Mouse (Mus musculus) intestine, embryonic 16.5 days (tissue): ENCODE measurements at regions not wholly inside any gene's neighbourhood (a gene's known extent, or its start where the extent isn't known, plus 50 kb on each side); places are given as distances from the start of the nearest gene placed in this dataset.
A peak's percentile ranks its signal among the peaks of the same experiment; 100 is the strongest.

ENCODE experiments used
- ATAC-seq: fragments of 200-750 bp; cut with Nextera tagmentation; 2 replicates; pipeline ENCODE4 v1.8.0; 2017; ENCODE audit warnings: moderate TSS enrichment, moderate library complexity
- H3K27ac ChIP-seq: fragments of 300-500 bp; sonication (generic); 2 replicates; pipeline ENCODE4 v1.5.1; 2014; ENCODE audit warnings: mild to moderate bottlenecking, low read length
- H3K27me3 ChIP-seq: fragments of 300-500 bp; sonication (generic); replicated peaks from 2 replicates; pipeline ENCODE4 v1.6.1; 2014; ENCODE audit warnings: low read length, control low read depth, mixed read lengths; ENCODE audit not compliant: control insufficient read depth, insufficient read depth
- H3K36me3 ChIP-seq: fragments of 300-500 bp; sonication (generic); 2 replicates; pipeline ENCODE4 v1.6.1; 2014; ENCODE audit warnings: low read length, control low read depth; ENCODE audit not compliant: control insufficient read depth, insufficient read depth
- H3K4me1 ChIP-seq: fragments of 300-500 bp; sonication (generic); 2 replicates; pipeline ENCODE4 v1.6.1; 2014; ENCODE audit warnings: low read length, control low read depth, mixed read lengths; ENCODE audit not compliant: control insufficient read depth, insufficient read depth
- H3K4me2 ChIP-seq: fragments of 300-500 bp; sonication (generic); 2 replicates; pipeline ENCODE4 v1.6.1; 2014; ENCODE audit warnings: low read depth, low read length, control low read depth
- H3K4me3 ChIP-seq: fragments of 300-500 bp; sonication (generic); 2 replicates; pipeline ENCODE4 v1.5.1; 2014; ENCODE audit warnings: mild to moderate bottlenecking, low read length
- H3K9ac ChIP-seq: fragments of 300-500 bp; sonication (generic); 2 replicates; pipeline ENCODE4 v1.6.1; 2014; ENCODE audit warnings: low read depth, low read length
- H3K9me3 ChIP-seq: fragments of 300-500 bp; sonication (generic); 2 replicates; pipeline ENCODE4 v1.6.1; 2016; ENCODE audit warnings: low read length, control low read depth; ENCODE audit not compliant: control insufficient read depth
- WGBS: fragments of 180-500 bp; shearing (Covaris S2); extraction: QIAGEN DNeasy Blood & Tissue Kit; methylation state at CpG from one replicate; pipeline ENCODE4 v1.1.7; 2014; 5-methylcytosine and 5-hydroxymethylcytosine counted together

DNA sequence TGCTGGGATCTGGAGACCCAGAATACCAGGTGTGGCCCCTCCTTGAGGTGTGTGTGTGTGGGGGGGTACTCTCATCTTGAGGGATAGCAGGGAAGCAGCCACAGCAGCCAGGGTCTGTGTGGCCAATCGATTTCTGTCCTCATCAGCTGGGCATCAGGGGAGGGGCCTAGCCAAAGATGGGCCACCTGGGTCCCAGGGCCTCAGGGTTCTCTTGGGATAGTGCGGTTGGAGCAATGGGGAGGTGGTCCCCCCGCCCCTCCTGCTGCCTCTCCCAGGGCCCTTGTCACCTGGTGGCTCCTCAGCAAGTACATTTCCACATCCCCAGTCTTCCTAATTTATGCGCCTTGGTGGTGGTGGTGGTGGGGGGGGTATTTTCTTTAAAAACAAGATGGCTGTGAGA lies 55.4 kb downstream of the Uncx start:
- no peak overlapping the region for H3K4me3 ChIP-seq
- peaks cover 51% of the 10 kb centered on the region for H3K27me3 ChIP-seq
- H3K9ac ChIP-seq, result 0 out of 2 replicates have a peak overlapping the region, but pooled peaks have one; percentile 37
- peaks cover 8% of the 10 kb centered on the region for H3K4me1 ChIP-seq
- WGBS, result 13% methylated on average over 4 of the region's 4 CpGs
- H3K36me3 ChIP-seq, result no peaks in the 10 kb centered on the region
- peak; percentile 21; the same call in 1 of the 2 replicates for ATAC-seq
- no peaks in the 10 kb centered on the region for H3K9me3 ChIP-seq
- H3K27ac ChIP-seq, result no peak overlapping the region
- H3K4me2 ChIP-seq, result peak overlapping the region; percentile 46

DNA sequence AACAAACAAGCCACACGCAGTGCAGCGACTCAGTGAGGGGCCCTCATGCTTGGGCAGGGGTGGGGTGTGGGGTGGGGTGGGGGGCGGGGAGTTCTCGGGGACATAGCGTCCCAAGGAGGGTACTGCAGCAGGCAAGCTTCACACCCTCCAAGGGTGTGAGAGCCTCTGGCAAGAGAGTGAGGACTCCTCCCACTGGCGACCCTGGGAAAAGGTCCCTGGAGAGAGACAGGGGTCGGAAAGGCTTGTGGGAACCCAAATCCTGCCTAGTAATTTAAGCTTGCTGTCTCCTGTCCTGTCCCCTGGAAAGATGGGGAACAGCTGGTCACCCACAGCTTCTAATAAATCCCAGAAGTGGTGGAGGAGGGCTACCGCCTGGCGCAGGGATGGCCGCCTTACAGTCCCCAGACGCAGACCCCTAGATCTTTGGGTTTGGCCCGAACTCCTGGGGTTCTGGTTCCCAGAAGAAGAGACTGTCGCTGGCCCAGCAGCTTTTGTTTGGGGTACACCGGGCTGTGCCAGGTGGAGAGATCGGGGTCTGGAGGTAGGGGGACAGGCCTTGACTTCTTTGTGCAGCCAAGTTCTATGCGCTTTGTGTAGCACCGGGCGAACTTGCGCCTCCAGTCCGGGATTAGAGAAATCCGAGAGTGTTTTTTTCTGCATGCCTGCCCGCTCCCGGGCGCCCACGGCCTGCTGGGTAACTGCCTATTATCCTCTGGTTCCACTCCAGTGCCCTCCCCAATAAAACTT lies 56.1 kb downstream of the Uncx start:
- H3K4me1 ChIP-seq, result peaks cover 8% of the 10 kb centered on the region
- peak overlapping the region; percentile 46 for H3K4me2 ChIP-seq
- ATAC-seq, result peak; percentile 72
- H3K9ac ChIP-seq, result peak overlapping the region; percentile 37; the same call in 1 of the 2 replicates
- peak overlapping the region; percentile 61 for H3K27ac ChIP-seq
- H3K9me3 ChIP-seq, result no peaks in the 10 kb centered on the region
- 2% methylated on average over 25 of the region's 25 CpGs for WGBS
- H3K4me3 ChIP-seq, result peak overlapping the region; percentile 31
- no peaks in the 10 kb centered on the region for H3K36me3 ChIP-seq
- H3K27me3 ChIP-seq, result peaks cover 48% of the 10 kb centered on the region

DNA sequence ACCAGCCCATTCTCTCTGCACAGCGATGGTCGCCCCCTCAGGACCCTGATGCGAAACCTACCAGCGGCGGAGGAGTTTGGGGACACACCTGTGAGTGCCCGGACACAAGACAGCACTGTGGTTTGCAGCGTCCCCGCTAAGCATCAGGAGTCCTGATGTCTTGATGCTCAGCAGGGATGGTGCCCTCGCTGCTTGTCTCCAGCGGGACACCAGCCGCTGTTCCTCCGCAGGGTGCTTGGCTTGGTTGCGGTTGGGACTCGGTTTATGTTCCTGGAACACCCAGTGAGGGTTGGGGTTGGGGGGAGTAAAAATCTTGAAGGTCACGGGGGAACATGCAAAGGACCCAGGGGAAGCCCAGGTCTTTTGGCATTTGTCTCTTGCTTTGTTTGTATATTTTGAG lies 56.9 kb downstream of the Uncx start:
- Histone ChIP-seq H3K4me2 (no peak overlapping the region), H3K4me1 (peaks cover 8% of the 10 kb centered on the region), H3K9me3 (no peaks in the 10 kb centered on the region), H3K27me3 (peaks cover 43% of the 10 kb centered on the region), H3K4me3 (no peak overlapping the region), H3K27ac (no peak overlapping the region), H3K36me3 (no peaks in the 10 kb centered on the region), H3K9ac (no peak overlapping the region)
- WGBS, result 5% methylated on average over 15 of the region's 15 CpGs
- ATAC-seq, result no peak

DNA sequence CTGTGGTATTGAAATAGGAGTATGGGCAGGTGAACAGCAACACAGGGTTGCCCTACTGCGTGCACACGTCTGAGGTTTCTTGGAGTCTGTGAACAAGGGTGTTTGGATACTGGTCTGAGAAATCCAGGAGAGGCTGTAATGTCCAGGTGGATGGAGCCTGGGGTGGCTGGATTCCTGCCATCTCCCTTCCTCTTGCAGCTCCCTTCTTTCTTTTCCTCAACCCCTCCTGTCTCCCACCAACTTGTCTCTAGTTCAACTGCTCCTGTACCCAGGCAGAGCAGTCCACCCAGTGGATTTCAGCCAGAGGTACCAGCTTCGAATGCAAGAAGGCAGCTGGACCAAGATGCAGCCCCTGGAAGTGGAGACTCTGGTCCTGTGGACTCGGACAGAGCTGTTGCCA lies 59.6 kb downstream of the Uncx start:
- ATAC-seq, result no peak
- Histone ChIP-seq H3K9ac (no peak overlapping the region), H3K27ac (no peak overlapping the region), H3K36me3 (no peaks in the 10 kb centered on the region), H3K4me3 (no peak overlapping the region), H3K4me1 (peaks cover 8% of the 10 kb centered on the region), H3K9me3 (no peaks in the 10 kb centered on the region), H3K4me2 (no peak overlapping the region), H3K27me3 (peaks cover 39% of the 10 kb centered on the region)
- WGBS, result 79% methylated on average over 4 of the region's 4 CpGs

DNA sequence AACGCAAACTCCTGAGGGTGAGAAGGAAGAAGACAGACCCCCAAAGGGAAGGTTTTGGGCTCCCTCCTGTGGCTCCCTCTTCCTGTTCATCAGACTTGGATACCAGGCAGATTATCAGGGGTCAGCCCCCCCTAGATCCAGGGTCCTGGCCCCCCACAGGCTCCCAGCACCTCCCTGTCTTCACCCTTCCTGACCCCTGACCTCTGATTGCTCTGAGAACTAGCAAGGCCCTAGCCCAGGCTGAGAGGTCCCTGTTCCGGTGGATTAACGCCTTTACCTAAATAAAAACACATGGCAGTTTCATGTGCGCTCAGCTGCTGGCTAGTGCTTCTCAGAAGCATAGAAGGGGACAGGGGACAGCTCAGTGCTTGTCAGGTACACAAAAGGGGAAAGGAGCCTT lies 60.2 kb downstream of the Uncx start:
- no peaks in the 10 kb centered on the region for H3K9me3 ChIP-seq
- no peaks in the 10 kb centered on the region for H3K36me3 ChIP-seq
- no peak for ATAC-seq
- H3K4me1 ChIP-seq, result peaks cover 8% of the 10 kb centered on the region
- no peak overlapping the region for H3K4me3 ChIP-seq
- 33% methylated on average over 4 of the region's 4 CpGs for WGBS
- H3K4me2 ChIP-seq, result no peak overlapping the region
- peaks cover 35% of the 10 kb centered on the region for H3K27me3 ChIP-seq
- no peak overlapping the region for H3K27ac ChIP-seq
- H3K9ac ChIP-seq, result no peak overlapping the region

DNA sequence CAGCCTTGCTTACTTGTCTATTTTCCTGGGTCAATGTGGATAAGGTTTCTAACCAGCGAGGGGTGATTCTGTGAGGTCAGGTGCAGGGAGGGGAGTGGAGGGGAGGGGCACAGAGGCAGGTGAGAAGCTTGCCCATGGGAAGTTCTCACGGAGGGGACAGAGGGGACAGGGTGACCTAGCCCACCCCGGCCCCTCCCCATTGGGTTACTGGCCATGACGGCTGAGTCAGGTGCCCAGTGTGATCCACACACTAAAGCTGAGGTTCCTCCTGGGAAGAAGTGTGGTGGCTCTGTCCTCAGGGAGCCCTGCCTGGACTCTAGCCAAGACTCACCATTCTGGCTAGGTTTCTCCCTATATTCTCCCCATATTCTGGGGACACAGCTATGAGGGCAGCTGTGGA lies 61.0 kb downstream of the Uncx start:
- Histone ChIP-seq H3K27me3 (peaks cover 27% of the 10 kb centered on the region), H3K27ac (no peak overlapping the region), H3K9ac (no peak overlapping the region), H3K4me3 (no peak overlapping the region), H3K4me2 (no peak overlapping the region), H3K4me1 (peaks cover 3% of the 10 kb centered on the region), H3K9me3 (no peaks in the 10 kb centered on the region), H3K36me3 (no peaks in the 10 kb centered on the region)
- no peak for ATAC-seq
- WGBS, result 47% methylated on average over 4 of the region's 4 CpGs

DNA sequence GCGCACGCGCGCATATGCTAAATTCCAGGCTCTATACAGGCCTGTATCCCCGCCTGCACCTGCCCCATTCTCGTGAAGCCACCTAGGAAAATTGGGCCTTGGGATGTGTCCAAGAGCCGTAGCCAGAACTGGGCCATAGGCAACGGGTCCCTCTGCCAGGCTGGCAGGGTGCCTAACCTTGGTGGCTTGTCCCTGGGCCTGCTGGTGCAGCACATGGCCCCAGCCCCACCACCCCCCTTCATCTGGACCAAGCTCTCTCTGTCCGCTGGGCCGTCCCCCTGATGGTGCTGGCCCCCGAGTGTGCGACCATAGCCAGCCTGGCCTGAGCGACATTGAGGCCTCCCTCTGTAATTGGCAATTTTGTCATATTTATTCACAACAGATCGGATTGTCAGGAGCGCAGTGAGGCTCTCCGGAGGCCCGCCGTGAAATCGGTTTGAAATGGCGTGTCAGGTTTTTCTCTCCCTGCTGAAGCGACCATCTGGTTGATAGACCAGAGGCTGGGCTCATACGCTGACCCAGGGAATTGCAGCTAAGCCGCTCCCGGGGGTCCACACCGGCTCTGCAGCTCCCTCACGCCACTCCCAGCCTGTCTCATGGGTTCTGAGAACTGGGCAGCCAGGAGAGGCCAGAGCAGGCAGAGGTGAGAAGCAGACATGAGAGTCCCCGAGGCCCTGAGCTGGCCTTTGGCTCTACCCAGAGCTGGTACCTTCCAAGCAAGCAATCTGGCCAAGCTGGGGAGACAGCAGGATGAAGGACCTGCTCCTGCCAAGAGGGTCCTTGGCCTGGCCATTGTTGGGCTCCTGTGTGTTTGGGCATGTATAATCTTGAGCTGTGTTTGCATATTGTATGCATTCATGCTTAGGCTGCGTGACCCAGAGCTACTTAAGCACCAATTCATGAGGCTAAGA lies 67.6 kb downstream of the Uncx start:
- 73% methylated on average over 28 of the region's 28 CpGs for WGBS
- Histone ChIP-seq H3K9me3 (no peaks in the 10 kb centered on the region), H3K4me1 (no peaks in the 10 kb centered on the region), H3K4me3 (no peak overlapping the region), H3K36me3 (no peaks in the 10 kb centered on the region), H3K9ac (no peak overlapping the region), H3K4me2 (no peak overlapping the region), H3K27ac (no peak overlapping the region), H3K27me3 (no peaks in the 10 kb centered on the region; the same call in 1 of the 2 replicates)
- ATAC-seq, result no peak

DNA sequence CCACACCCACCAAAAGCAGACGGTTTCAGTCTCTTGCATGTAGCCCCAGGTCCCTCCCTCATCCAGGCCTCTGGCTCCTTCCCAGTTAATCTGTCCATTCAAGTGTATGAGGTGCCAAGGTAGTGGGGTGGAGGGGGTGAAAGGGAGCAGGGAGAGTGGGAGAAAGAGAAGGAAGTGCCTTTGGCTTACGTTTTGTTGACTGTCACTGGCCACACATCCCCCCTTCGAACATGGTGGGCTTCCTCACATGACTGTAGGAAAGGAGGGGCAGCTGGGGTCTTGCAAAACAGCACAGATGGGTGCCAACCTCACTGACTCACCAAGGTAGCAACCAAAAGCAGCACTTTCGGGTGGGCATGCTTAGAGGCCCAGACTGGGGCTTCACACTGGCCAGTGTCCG lies 68.9 kb downstream of the Uncx start:
- Histone ChIP-seq H3K27ac (no peak overlapping the region), H3K9ac (no peak overlapping the region), H3K9me3 (no peaks in the 10 kb centered on the region), H3K4me3 (no peak overlapping the region), H3K27me3 (no peaks in the 10 kb centered on the region; the same call in 1 of the 2 replicates), H3K4me1 (no peaks in the 10 kb centered on the region), H3K4me2 (no peak overlapping the region), H3K36me3 (no peaks in the 10 kb centered on the region)
- 67% methylated on average over 5 of the region's 5 CpGs for WGBS
- no peak for ATAC-seq

DNA sequence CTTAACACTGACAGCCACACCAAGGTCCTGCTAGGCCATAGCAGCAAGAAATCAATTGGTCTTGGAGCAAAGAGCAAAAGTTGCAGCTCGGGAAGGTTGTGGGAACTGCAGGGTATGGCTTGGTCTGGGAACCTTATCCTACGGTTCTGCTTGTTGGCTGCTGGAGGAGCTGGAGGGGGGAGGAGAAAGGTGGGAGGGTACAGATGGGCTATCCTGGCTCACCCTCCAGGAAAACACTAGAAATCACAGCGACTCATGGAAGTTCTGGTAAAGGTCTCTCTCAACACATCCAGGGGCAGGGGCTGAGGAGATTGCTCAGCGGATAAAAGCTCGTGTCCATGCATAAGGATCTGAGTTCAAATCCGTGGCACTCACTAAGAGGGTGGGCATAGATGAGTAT lies 69.4 kb downstream of the Uncx start:
- WGBS, result 73% methylated on average over 6 of the region's 6 CpGs
- no peaks in the 10 kb centered on the region for H3K36me3 ChIP-seq
- no peaks in the 10 kb centered on the region for H3K9me3 ChIP-seq
- peaks cover 3% of the 10 kb centered on the region; the same call in 1 of the 2 replicates for H3K27me3 ChIP-seq
- H3K4me3 ChIP-seq, result no peak overlapping the region
- H3K4me1 ChIP-seq, result no peaks in the 10 kb centered on the region
- H3K27ac ChIP-seq, result no peak overlapping the region
- H3K4me2 ChIP-seq, result no peak overlapping the region
- no peak overlapping the region for H3K9ac ChIP-seq
- no peak for ATAC-seq
